Mouse (Mus musculus) layer of hippocampus, adult 18-20 months (tissue): Measurements from ENCODE around the gene Lmbr1l. TPM values are rescaled to one million over a fixed set of nuclear protein-coding genes. Genes with fewer than 3 reads are reported as not detected.
A peak's percentile ranks its signal among the peaks of the same experiment; 100 is the strongest.
"Not testable (repeated sequence)": the region's sequence is repeated elsewhere in the genome, so short reads cannot be mapped to it uniquely, and the experiment has no call there.

Experiments
- DNase-seq, 2 experiments: peaks; one replicate each; pipeline ENCODE4 v3.0.0; 2022; ENCODE audit warnings: low spot score in 2 of 2
- long read RNA-seq: library from polyadenylated mRNA; stranded (forward); transcript quantifications from one replicate; pipeline ENCODE4 v2.0.0, GENCODE M21; 2021
- total RNA-seq, 2 experiments: library from RNA; stranded (reverse); gene quantifications; 2 replicates each; pipeline ENCODE4 v1.2.3; 2021

Gene Lmbr1l
- total RNA-seq: 10 to 100 TPM; 13.7 to 14.0 TPM
- long read RNA-seq: 0 reads

GRCm38 (mm10) chr15:98917538-98918498 lies at the start of gene Lmbr1l:
Lmbr1l (minus strand) TSS chr15:98918231.
- peak; percentile 99 for DNase-seq

GRCm38 (mm10) chr15:98959531-98959930 lies 41.5 kb upstream of the Lmbr1l start:
- DNase-seq: no peak

GRCm38 (mm10) chr15:98958901-98959420 lies 40.9 kb upstream of the Lmbr1l start:
- no peak for DNase-seq

- DNase-seq: no peak
Observed at GRCm38 (mm10) chr15:98957475-98957874, 39.4 kb upstream of the Lmbr1l start.

GRCm38 (mm10) chr15:98956000-98956399 lies 38.0 kb upstream of the Lmbr1l start:
- no peak for DNase-seq

GRCm38 (mm10) chr15:98955324-98955723 lies 37.3 kb upstream of the Lmbr1l start:
- no peak for DNase-seq

- DNase-seq: peak in 1 of 2 experiments; percentile 60
Observed at GRCm38 (mm10) chr15:98954425-98955253, 36.6 kb upstream of the Lmbr1l start.

- DNase-seq: peak; percentile 96 to 97
Observed at GRCm38 (mm10) chr15:98953401-98954356, 35.6 kb upstream of the Lmbr1l start, which contains the start of the genes Gm49450 and Tuba1a. Gm49450 (minus strand) TSS chr15:98953551. Tuba1a (minus strand) TSS chr15:98953703.

- DNase-seq: peak in 1 of 2 experiments; percentile 63
Observed at GRCm38 (mm10) chr15:98952751-98953400, 34.8 kb upstream of the Lmbr1l start.

- no peak for DNase-seq
Observed at GRCm38 (mm10) chr15:98952063-98952455, 34.0 kb upstream of the Lmbr1l start.

GRCm38 (mm10) chr15:98951122-98952062 lies 33.4 kb upstream of the Lmbr1l start:
- not testable (repeated sequence) for DNase-seq

GRCm38 (mm10) chr15:98949607-98949892 lies 31.5 kb upstream of the Lmbr1l start:
- DNase-seq: no peak

- DNase-seq: no peak
Observed at GRCm38 (mm10) chr15:98948857-98949606, 31.0 kb upstream of the Lmbr1l start.

- no peak for DNase-seq
Observed at GRCm38 (mm10) chr15:98948382-98948781, 30.4 kb upstream of the Lmbr1l start.

- no peak for DNase-seq
Observed at GRCm38 (mm10) chr15:98947884-98948283, 29.9 kb upstream of the Lmbr1l start.

- DNase-seq: no peak
Observed at GRCm38 (mm10) chr15:98943133-98943532, 25.1 kb upstream of the Lmbr1l start.

- DNase-seq: no peak
Observed at GRCm38 (mm10) chr15:98942081-98942480, 24.1 kb upstream of the Lmbr1l start.

GRCm38 (mm10) chr15:98941539-98941938 lies 23.5 kb upstream of the Lmbr1l start:
- no peak for DNase-seq
